Mouse (Mus musculus) CH12.LX (cell line): ENCODE data around the gene Aldh1a7. TPM values are rescaled to one million over a fixed set of nuclear protein-coding genes. Genes with fewer than 3 reads are reported as not detected.

Source experiments
- DNase-seq: peaks from one replicate; pipeline ENCODE4 v3.0.0-alpha.2; 2013; ENCODE audit errors: extremely low read depth
- H3K27ac ChIP-seq: 2 replicates; pipeline ENCODE4 v1.5.1; 2012; ENCODE audit warnings: low read depth, mild to moderate bottlenecking, control low read depth, moderate library complexity; ENCODE audit not compliant: insufficient read depth
- H3K27me3 ChIP-seq: replicated peaks from 2 replicates; pipeline ENCODE3; 2012; ENCODE audit warnings: inconsistent platforms
- H3K36me3 ChIP-seq, 2 experiments: replicated peaks in 1 of 2; 2 replicates each; pipeline versions ENCODE3 to v1.6.1; 2012; ENCODE audit warnings: inconsistent platforms in 1 of 2, low read length in 1 of 2, mild to moderate bottlenecking in 1 of 2, mixed read lengths in 1 of 2, moderate library complexity in 1 of 2; ENCODE audit not compliant: control insufficient read depth in 1 of 2, insufficient read depth in 1 of 2
- H3K4me1 ChIP-seq, 2 experiments: 2 replicates each; pipeline ENCODE4 v1.6.1; 2012; ENCODE audit warnings: inconsistent platforms in 1 of 2, moderate library complexity in 1 of 2; ENCODE audit not compliant: insufficient read depth in 2 of 2, control insufficient read depth in 1 of 2
- H3K4me2 ChIP-seq: 2 replicates; pipeline ENCODE4 v1.6.1; 2012; ENCODE audit warnings: low read depth, mild to moderate bottlenecking, control low read depth; ENCODE audit not compliant: poor library complexity, insufficient read depth, severe bottlenecking
- H3K4me3 ChIP-seq, 3 experiments: fragments of 150-350 bp in 1 of 3; sonication (generic) in 1 of 3; replicated peaks in 1 of 3; 2 replicates each; pipeline versions ENCODE3 to v1.5.1; 2011 to 2012; ENCODE audit warnings: low read depth in 2 of 3, low read length in 2 of 3, mild to moderate bottlenecking in 2 of 3, moderate library complexity in 2 of 3, control low read depth in 1 of 3, improper control_type of control experiment in 1 of 3, inconsistent platforms in 1 of 3, mixed read lengths in 1 of 3; ENCODE audit not compliant: poor library complexity in 1 of 3
- H3K79me2 ChIP-seq: replicated peaks from 2 replicates; pipeline ENCODE4 v1.6.1; 2012; ENCODE audit warnings: mild to moderate bottlenecking, moderate library complexity; ENCODE audit not compliant: control insufficient read depth, poor library complexity, insufficient read depth, severe bottlenecking; ENCODE audit errors: extremely low read depth
- H3K9ac ChIP-seq: 2 replicates; pipeline ENCODE4 v1.6.1; 2012; ENCODE audit warnings: low read depth, mild to moderate bottlenecking, control low read depth, moderate library complexity; ENCODE audit not compliant: insufficient read depth
- H3K9me3 ChIP-seq: replicated peaks from 2 replicates; pipeline ENCODE3; 2012; ENCODE audit warnings: low read length, inconsistent platforms, mixed read lengths
- BHLHE40 ChIP-seq: IDR thresholded peaks from 2 replicates; pipeline ENCODE4 v1.6.1; 2011; ENCODE audit warnings: mild to moderate bottlenecking, low read depth, low read length, improper control_type of control experiment
- ETS1 ChIP-seq: conservative IDR thresholded peaks from 2 replicates; pipeline ENCODE4 v1.6.1; 2012; ENCODE audit warnings: low read depth, mild to moderate bottlenecking, inconsistent platforms, low read length, improper control_type of control experiment, moderate library complexity
- HCFC1 ChIP-seq: IDR thresholded peaks from 2 replicates; pipeline ENCODE4 v1.6.1; 2012; ENCODE audit warnings: low read depth, mild to moderate bottlenecking, inconsistent platforms, low read length, improper control_type of control experiment
- IRF4 ChIP-seq: IDR thresholded peaks from 2 replicates; pipeline ENCODE4 v1.6.1; 2014; ENCODE audit warnings: low read depth, mild to moderate bottlenecking, inconsistent platforms, low read length, improper control_type of control experiment
- JUND ChIP-seq: conservative IDR thresholded peaks from 2 replicates; pipeline ENCODE4 v1.6.1; 2011; ENCODE audit warnings: low read depth, low read length, improper control_type of control experiment
- MAFK ChIP-seq: IDR thresholded peaks from 2 replicates; pipeline ENCODE4 v1.6.1; 2011; ENCODE audit warnings: low read length, improper control_type of control experiment; ENCODE audit not compliant: insufficient replicate concordance
- MAX ChIP-seq: IDR thresholded peaks from 2 replicates; pipeline ENCODE4 v1.6.1; 2011; ENCODE audit warnings: low read length, improper control_type of control experiment
- MAZ ChIP-seq: IDR thresholded peaks from 2 replicates; pipeline ENCODE4 v1.6.1; 2012; ENCODE audit warnings: low read depth, mild to moderate bottlenecking, inconsistent platforms, low read length, improper control_type of control experiment, moderate library complexity
- MEF2A ChIP-seq: IDR thresholded peaks from 2 replicates; pipeline ENCODE4 v1.6.1; 2014; ENCODE audit warnings: low read depth, mild to moderate bottlenecking, inconsistent platforms, low read length, improper control_type of control experiment, borderline replicate concordance
- MYC ChIP-seq: IDR thresholded peaks from 2 replicates; pipeline ENCODE4 v1.6.1; 2011; ENCODE audit warnings: low read depth, mild to moderate bottlenecking, improper control_type of control experiment, low read length
- NELFE ChIP-seq: IDR thresholded peaks from 2 replicates; pipeline ENCODE4 v1.6.1; 2011; ENCODE audit warnings: low read depth, low read length, improper control_type of control experiment
- NRF1 ChIP-seq: IDR thresholded peaks from 2 replicates; pipeline ENCODE4 v1.6.1; 2014; ENCODE audit warnings: low read depth, mild to moderate bottlenecking, inconsistent platforms, low read length, improper control_type of control experiment, moderate library complexity
- PAX5 ChIP-seq: IDR thresholded peaks from 2 replicates; pipeline ENCODE4 v1.6.1; 2012; ENCODE audit warnings: low read length, inconsistent platforms, mixed read lengths
- POLR2A ChIP-seq: IDR thresholded peaks from 2 replicates; pipeline ENCODE4 v1.6.1; 2011; ENCODE audit warnings: low read depth, mild to moderate bottlenecking, improper control_type of control experiment, low read length
- POLR2AphosphoS2 ChIP-seq: IDR thresholded peaks from 2 replicates; pipeline ENCODE4 v1.6.1; 2011; ENCODE audit warnings: low read depth, low read length, improper control_type of control experiment
- RAD21 ChIP-seq: IDR thresholded peaks from 2 replicates; pipeline ENCODE4 v1.6.1; 2011; ENCODE audit warnings: low read depth, mild to moderate bottlenecking, low read length, improper control_type of control experiment, moderate library complexity
- SMC3 ChIP-seq: IDR thresholded peaks from 2 replicates; pipeline ENCODE4 v1.6.1; 2011; ENCODE audit warnings: low read depth, low read length, improper control_type of control experiment
- USF2 ChIP-seq: conservative IDR thresholded peaks from 2 replicates; pipeline ENCODE4 v1.6.1; 2011; ENCODE audit warnings: low read depth, low read length, improper control_type of control experiment
- ZMIZ1 ChIP-seq: IDR thresholded peaks from 2 replicates; pipeline ENCODE4 v1.6.1; 2012; ENCODE audit warnings: low read depth, mild to moderate bottlenecking, inconsistent platforms, low read length, improper control_type of control experiment
- dilution Hi-C: fragments of 300-500 bp; cut with MboI; formaldehyde crosslinking; loops from 2 replicates; pipeline ENCODE4 v1.14.3; 2020; ENCODE audit warnings: low sequenced_read_pairs; ENCODE audit not compliant: extremely low pct_unique_long_range_greater_than_20kb, extremely low pct_ligation_motif_present
- in situ Hi-C: fragments of 300-500 bp; cut with MboI; formaldehyde crosslinking; loops from 3 replicates; pipeline ENCODE4 v1.14.3; 2019; ENCODE audit warnings: low sequenced_read_pairs, low pct_ligation_motif_present, low pct_unique_long_range_greater_than_20kb, mixed read lengths
- polyA plus RNA-seq: library from polyadenylated mRNA; unstranded; fragments of >175 nt; gene quantifications from 2 replicates; pipeline ENCODE4 v1.2.1, GENCODE M21; 2012; ENCODE audit warnings: low read depth; ENCODE audit not compliant: insufficient read length
- total RNA-seq, 2 experiments: library from RNA; depleted of rRNA; stranded (reverse); fragments of 300-350 nt in 1 of 2; fragments of >200 nt in 1 of 2; gene quantifications; 2 replicates each; pipeline ENCODE4 v1.2.3; 2012 to 2014

Gene Aldh1a7
- total and polyA plus RNA-seq, 3 experiments: 0.47 to 2.3 (median 1.2) TPM

DNA sequence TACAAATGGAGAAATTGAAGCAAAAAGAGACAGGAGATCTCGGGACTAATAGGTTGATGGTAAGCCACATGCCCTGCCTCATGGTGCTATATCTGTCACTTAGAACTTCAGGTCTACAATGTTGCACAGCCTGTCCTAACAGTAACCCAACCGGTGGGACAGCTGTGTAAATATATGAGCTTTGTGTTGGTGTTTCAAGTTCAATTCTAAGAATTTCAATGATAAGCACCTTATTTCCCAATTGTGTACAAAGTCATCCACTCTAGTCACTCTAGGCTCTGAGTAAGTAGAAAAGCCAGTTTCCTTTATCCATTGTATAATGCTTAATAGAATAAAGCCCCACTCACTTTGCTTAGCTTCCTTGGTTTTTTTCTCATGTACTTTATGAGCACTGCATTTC lies 4.4 kb downstream of the Aldh1a7 start:
- Histone ChIP-seq H3K27ac (no peak overlapping the region), H3K4me3 (no peak overlapping the region), H3K4me2 (no peak overlapping the region), H3K9ac (no peak overlapping the region), H3K4me1 (peaks cover 0 to 7% of the 10 kb centered on the region in 2 experiments; a peak in 1 of 4 replicates), H3K27me3 (no peaks in the 10 kb centered on the region), H3K79me2 (no peaks in the 10 kb centered on the region), H3K36me3 (no peaks in the 10 kb centered on the region), H3K9me3 (no peaks in the 10 kb centered on the region)
- no peak for DNase-seq
- no peak for TF ChIP-seq HCFC1
- TF ChIP-seq PAX5: no peak
- in situ Hi-C loops: no loop called here
- dilution Hi-C loops: no loop called here

DNA sequence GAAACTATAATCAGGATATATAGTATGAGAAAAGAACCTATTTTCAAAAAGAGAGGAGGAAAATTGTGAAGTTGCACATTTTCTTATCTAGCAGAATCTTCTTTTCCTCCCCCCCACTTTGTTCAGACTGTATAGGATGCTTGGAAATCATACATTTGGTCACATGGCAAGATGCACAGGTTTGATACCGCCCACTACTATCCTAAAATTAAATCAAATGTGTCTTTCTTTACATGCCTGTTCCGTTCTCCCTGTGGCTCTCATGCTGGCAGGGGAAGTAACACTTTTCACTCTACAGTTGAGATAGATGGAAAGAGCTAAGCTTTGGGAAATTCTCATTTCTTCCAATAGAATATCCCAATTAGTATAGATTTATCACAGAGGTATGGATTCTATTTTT lies 7.1 kb downstream of the Aldh1a7 start:
- no peak overlapping the region for H3K27ac ChIP-seq
- no peaks in the 10 kb centered on the region for H3K4me1 ChIP-seq
- DNase-seq: no peak
- H3K79me2 ChIP-seq: no peaks in the 10 kb centered on the region
- no peak overlapping the region for H3K4me3 ChIP-seq
- H3K4me2 ChIP-seq: no peak overlapping the region
- TF ChIP-seq MAZ (no peak), SMC3 (no peak), ZMIZ1 (no peak), JUND (no peak), NRF1 (no peak), MYC (no peak), MEF2A (no peak), POLR2A (no peak), NELFE (no peak), IRF4 (no peak), USF2 (no peak), BHLHE40 (no peak), MAX (no peak), ETS1 (no peak), MAFK (no peak), RAD21 (no peak), POLR2AphosphoS2 (no peak)
- TF ChIP-seq, all 38 proteins: peak for 0
- Histone ChIP-seq H3K36me3 (no peaks in the 10 kb centered on the region), H3K27me3 (no peaks in the 10 kb centered on the region), H3K9ac (no peak overlapping the region), H3K9me3 (no peaks in the 10 kb centered on the region)
- in situ Hi-C loops: no loop called here
- dilution Hi-C loops: no loop called here
